Mouse (Mus musculus): ENCODE results near the gene Dnah14. TPM values are rescaled to one million over a fixed set of nuclear protein-coding genes. Genes with fewer than 3 reads are reported as not detected.

The Dnah14 gene
- total RNA-seq (2021), result under 1 TPM in 1 of 2 experiments, not detected in 1; 0.05 TPM
- long read RNA-seq, experiment 1, result 0 reads
- long read RNA-seq, experiment 2, result 0 reads

DNA sequence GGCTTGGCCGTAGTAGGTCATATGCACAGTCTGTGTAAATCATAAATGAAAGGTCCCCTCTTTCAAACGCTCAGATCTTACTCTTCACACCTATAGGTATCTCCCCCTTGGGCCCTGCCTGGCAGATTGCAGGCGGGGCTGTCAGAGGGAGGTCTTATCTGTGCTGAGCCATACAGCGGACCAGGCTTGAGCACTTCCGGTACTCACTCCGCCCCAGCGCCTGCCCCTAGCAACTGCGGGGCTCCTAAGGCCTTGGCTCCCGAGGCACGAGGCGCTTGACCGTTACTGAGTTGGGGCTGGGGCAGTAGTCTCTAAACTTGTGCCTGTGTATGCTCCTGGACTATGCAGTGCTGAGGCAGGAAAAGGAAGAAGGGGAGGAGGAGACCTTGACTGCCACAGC, at the start of gene Dnah14:
Dnah14 (plus strand) TSS at position 238 of the 400 bp plus-strand sequence.
- no peak for DNase-seq
- intact Hi-C loops (cut with DNase I), result no loop called here

GRCm38 (mm10) chr1:181529368-181529767, 47.0 kb upstream of the Dnah14 start:
- DNase-seq, result peak; percentile 81 to 88
- intact Hi-C loops (cut with DNase I), result no loop called here

- DNase-seq, result no peak
- intact Hi-C loops (cut with DNase I), result no loop called here
These were observed 41.0 kb upstream of the Dnah14 start for GRCm38 (mm10) chr1:181535165-181535873.

DNA sequence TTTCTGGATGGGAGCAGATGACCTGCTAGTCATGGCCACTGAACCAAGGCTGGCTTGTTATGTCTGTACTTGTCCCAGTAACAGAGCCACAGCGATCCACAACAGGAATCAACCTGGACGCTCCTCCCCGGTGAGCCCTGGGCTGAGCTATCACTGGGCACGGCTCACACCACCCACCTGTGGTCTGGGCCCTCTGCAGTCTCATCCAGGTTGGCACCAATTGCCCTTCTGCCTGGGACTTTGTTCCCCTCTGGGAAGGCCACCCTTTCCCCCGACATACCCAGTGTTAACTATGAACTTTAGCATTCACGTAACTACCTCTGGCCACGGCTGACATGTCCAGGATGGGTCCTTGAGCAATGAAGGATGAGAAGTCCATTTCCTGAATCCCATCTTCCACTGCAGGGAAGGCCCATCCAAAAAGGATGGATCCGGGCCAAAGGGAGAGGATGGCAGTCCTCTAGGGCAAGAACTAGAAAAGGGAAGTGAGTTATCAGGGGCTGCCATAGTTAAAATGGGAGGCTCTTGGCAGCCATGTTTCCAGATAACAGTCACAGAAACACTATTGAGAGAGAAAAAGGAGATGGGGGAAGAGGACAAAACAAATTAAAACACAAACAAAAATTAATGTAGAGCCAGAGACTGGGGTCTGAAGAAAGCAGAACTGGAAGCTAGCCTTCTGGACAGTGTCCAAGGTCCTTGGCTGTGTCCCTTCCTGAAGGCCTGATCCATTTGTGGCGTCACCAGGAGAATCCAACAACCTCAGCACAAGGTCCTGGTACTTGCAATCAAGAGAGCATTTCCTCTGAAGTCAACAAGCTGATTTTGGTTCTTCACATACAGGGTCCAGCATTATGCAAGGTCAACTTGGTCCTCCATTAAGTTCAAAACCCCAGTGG, 38.5 kb upstream of the Dnah14 start:
- intact Hi-C loops (cut with DNase I), result no loop called here

DNA sequence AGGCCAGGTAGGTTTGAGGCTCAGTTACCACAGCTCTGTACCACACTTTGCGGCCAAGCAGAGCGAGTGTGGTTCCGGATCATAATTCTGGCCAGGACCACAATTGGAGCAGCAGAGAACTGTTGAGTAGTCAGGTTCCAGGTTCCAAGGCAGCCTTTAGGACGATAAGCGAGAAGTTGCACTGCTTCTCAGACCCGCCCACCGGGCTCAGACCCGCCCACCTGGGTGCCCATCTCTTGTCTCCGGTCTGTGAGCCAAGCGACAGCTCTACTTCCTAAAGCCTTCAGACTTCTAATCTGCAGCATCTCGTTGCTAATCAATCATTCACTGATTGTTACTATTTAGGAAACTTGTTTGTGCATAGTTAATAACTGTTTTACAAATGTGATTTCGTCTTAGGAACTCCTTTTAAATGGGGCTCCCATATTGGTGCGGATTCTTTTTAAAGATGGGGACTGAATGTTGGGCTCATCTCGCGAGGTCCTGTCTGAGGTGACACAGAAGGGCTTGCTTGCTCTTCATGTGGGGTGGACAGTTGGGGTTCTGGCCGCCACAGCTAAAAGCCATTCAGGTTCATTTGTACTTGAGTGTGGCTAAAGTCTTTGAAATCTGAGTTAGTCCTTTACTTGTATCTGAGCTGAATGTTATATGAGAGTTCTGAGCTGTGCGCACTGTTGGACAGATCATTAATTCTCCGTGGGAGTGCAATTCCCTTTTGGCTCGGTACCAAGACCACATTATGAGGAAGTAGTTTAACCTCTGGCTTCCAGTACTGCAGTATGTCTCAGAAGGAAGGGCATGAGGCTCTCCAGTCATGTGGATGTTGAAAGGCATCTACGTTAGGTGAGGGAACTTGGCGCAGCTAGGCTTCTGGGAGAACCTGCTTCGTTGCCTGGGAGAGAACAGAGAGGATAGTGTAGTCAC, 36.3 kb upstream of the Dnah14 start:
- DNase-seq, result no peak
- intact Hi-C loops (cut with DNase I), result no loop called here

More for the DNA sequence above, 38.5 kb upstream of the Dnah14 start:
- no peak for DNase-seq

- intact Hi-C loops (cut with DNase I), result loop anchor here (2.0 kb wide), 1 partner anchor 165 kb away; no protein-coding TSS in a partner anchor
- DNase-seq, result peak; percentile 43 to 59
These were observed 32.5 kb upstream of the Dnah14 start for GRCm38 (mm10) chr1:181543711-181544383.

DNA sequence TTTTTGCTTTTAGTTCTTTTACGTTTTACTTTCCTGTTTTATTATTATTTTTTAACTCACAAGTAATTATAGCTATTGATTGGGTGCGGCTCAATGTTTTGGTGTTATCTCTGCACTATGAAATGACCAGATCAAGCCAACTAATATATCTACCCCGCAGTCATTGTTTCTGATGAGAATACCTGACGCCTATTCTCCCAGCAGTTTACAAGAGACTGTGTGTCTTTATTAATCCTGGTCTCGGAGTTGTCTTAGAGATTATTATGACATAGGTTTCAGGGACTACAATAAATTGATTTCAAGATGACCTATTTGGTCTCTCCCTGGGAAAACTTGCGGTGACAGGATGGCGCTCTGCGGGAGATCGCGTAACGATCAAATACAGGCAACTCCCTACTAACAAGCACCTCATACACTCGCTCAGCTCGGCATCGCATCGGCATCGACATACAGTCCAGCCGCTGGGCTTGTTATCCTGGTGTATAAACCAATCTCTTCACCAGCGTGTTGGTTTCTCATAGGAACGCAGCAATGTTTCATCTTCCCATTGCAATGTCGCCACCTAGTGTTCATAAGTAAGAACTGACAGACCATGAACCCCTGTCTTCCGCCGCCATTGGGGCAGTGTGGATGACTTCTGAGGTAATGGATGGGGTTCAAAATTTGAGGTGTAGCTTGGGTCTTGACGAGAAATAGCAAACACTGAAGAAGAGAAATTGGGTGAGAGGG, 31.2 kb upstream of the Dnah14 start:
- intact Hi-C loops (cut with DNase I), result loop anchor here (2.0 to 5.0 kb wide), 3 partner anchors 83 to 273 kb away; no protein-coding TSS in a partner anchor

DNA sequence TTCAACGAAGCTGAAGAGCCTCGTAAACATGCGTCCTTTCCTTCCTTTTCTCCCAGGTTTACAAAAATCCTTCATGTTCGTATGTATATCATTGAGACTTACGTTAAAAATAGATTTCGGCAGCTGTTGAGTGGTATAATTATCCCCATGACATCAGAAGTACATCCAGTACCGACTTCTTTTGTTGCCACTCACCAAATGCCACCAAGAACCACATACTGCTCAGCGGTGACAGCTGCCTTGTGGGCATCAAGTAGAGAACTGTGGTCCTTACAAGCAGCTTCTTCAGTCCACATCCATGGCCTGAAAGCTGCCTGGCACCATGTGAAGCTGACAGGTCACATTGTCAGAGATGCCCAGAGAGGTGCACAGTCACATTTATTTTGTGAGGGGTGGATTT, 26.4 kb upstream of the Dnah14 start:
- DNase-seq, result no peak
- intact Hi-C loops (cut with DNase I), result loop anchor here (5.0 kb wide), 2 partner anchors 88 to 278 kb away; no protein-coding TSS in a partner anchor

More for the DNA sequence above, 31.2 kb upstream of the Dnah14 start:
- peak; percentile 37 to 70 for DNase-seq

- no peak for DNase-seq
- intact Hi-C loops (cut with DNase I), result no loop called here
These were observed 25.5 kb upstream of the Dnah14 start for GRCm38 (mm10) chr1:181550826-181551225.

- intact Hi-C loops (cut with DNase I), result no loop called here
- no peak for DNase-seq
These were observed 23.6 kb upstream of the Dnah14 start for GRCm38 (mm10) chr1:181552533-181553410.

GRCm38 (mm10) chr1:181555475-181555874, 20.9 kb upstream of the Dnah14 start:
- DNase-seq, result no peak
- intact Hi-C loops (cut with DNase I), result no loop called here

- DNase-seq, result no peak
- intact Hi-C loops (cut with DNase I), result no loop called here
These were observed 16.7 kb upstream of the Dnah14 start for GRCm38 (mm10) chr1:181559655-181560054.

DNA sequence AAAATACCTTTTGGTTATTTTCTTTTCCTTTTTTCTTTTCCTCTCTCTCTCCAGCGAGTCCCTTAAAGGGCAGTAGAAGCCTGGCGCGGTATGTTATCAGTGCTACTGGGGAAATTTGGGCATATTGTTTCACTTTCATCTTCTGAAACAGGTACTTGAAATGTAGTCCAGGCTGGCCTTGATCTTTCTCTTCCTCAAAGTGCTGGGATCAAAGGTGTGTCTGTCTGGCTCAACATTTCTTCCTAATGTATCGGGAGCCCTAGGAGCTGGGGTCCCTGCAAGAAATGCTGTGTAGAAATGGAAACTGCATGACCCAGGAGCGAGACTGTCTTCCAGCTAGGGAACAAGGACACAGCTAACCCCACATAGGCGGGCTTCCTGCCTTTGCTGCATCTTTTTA, 16.0 kb upstream of the Dnah14 start:
- DNase-seq, result no peak
- intact Hi-C loops (cut with DNase I), result no loop called here

DNA sequence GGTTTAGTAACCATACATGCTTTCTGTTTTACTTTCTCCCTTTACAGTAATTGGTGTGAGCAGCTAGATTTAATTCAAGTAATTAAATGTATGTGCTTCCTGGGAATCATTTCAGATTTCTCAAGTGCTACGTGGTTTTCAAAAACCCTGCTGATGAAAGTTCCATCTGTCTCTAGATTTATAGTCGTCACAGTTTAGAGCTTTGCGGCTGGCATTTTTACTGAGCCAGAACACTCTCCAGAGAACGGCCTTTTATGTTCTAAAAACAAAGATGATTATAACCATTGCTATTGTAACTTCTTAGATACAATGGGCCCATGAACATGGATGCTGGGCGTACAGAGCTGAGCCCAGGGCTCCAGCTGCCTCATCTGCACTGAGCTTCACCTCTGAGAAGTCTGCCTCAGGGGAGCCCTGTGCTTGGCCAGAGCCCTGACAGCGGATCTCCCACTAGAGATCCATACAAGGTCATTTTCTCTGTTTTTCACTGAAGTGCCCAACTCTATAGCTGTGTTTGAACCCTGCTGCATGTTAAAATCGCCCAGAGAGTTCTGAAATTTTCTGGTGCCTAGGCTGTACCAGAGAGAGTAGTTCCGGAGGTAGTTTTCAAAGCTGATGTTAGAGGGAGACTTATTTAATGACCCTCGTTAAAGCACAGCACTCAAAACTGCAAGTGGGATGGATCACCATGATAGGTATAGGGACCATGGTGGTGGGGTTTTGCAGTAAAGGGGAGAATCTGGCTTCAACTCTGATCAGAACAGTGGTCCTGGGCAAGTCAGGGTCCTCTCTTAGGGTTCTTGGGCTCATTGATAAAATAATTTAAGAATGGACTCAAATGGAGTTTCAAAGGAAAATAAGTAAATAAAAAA, 15.2 kb upstream of the Dnah14 start:
- DNase-seq, result no peak
- intact Hi-C loops (cut with DNase I), result no loop called here

- no peak for DNase-seq
- intact Hi-C loops (cut with DNase I), result no loop called here
These were observed 14.5 kb upstream of the Dnah14 start for GRCm38 (mm10) chr1:181561768-181562444.

DNA sequence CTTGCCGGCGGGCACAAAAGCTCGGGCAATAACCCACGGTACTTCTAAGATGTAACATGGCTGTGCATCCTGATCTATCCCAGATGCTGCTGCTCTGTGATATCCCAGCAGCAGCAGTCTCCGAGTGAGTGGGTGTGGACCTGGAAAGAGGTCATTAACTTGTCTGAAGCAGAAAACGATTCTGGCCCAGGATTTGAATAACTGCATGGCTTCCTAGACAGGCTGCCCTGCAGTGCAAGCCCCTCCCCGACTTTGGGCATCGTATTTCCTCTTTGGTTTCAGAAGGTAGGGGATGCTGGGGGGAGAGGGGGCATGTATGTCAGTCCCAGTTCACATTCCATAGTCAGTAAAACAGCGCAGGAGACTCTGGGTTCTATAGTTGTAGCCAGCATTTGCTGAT, 6.9 kb upstream of the Dnah14 start:
- no peak for DNase-seq
- intact Hi-C loops (cut with DNase I), result no loop called here
